Mouse (Mus musculus) stomach, postnatal 0 days (tissue): Measurements from ENCODE around the gene Hcls1. TPM values are rescaled to one million over a fixed set of nuclear protein-coding genes. Genes with fewer than 3 reads are reported as not detected.

Source experiments
- ATAC-seq: fragments of 200-750 bp; cut with Nextera tagmentation; 2 replicates; pipeline ENCODE4 v1.8.0; 2017; ENCODE audit not compliant: low FRiP score, low TSS enrichment
- DNase-seq: peaks from one replicate; pipeline ENCODE4 v3.0.0-alpha.2; 2016; ENCODE audit warnings: low spot score
- H3K27ac ChIP-seq: fragments of 300-500 bp; sonication (generic); replicated peaks from 2 replicates; pipeline ENCODE4 v1.5.1; 2014; ENCODE audit warnings: mild to moderate bottlenecking, control low read depth
- H3K27me3 ChIP-seq: fragments of 300-500 bp; sonication (generic); 2 replicates; pipeline ENCODE4 v1.6.1; 2014; ENCODE audit warnings: low read length; ENCODE audit not compliant: control insufficient read depth, insufficient read depth
- H3K36me3 ChIP-seq: fragments of 300-500 bp; sonication (generic); 2 replicates; pipeline ENCODE4 v1.6.1; 2014; ENCODE audit warnings: low read length, mixed read lengths; ENCODE audit not compliant: control insufficient read depth, insufficient read depth
- H3K4me1 ChIP-seq: fragments of 300-500 bp; sonication (generic); replicated peaks from 2 replicates; pipeline ENCODE4 v1.6.1; 2014; ENCODE audit warnings: antibody characterized with exemption; ENCODE audit not compliant: control insufficient read depth, insufficient read depth
- H3K4me2 ChIP-seq: fragments of 300-500 bp; sonication (generic); replicated peaks from 2 replicates; pipeline ENCODE4 v1.6.1; 2014; ENCODE audit warnings: low read depth, mild to moderate bottlenecking, control low read depth, moderate library complexity
- H3K4me3 ChIP-seq: fragments of 300-500 bp; sonication (generic); 2 replicates; pipeline ENCODE4 v1.5.1; 2014; ENCODE audit warnings: low read depth, low read length, control low read depth
- H3K9ac ChIP-seq: fragments of 300-500 bp; sonication (generic); 2 replicates; pipeline ENCODE4 v1.6.1; 2014; ENCODE audit warnings: mild to moderate bottlenecking, low read length, control low read depth, mixed read lengths
- H3K9me3 ChIP-seq: fragments of 300-500 bp; sonication (generic); 2 replicates; pipeline ENCODE4 v1.6.1; 2016; ENCODE audit warnings: low read length; ENCODE audit not compliant: control insufficient read depth
- CTCF ChIP-seq: IDR thresholded peaks from 2 replicates; pipeline ENCODE4 v1.5.1; 2016; ENCODE audit warnings: antibody characterized with exemption, low read depth, mild to moderate bottlenecking, moderate library complexity
- EP300 ChIP-seq: optimal IDR thresholded peaks from 2 replicates; pipeline ENCODE3; 2016; ENCODE audit warnings: antibody characterized with exemption
- WGBS: fragments of 180-500 bp; shearing (Covaris S2); extraction: QIAGEN DNeasy Blood & Tissue Kit; methylation state at CpG from one replicate; pipeline ENCODE4 v1.1.7; 2014; 5-methylcytosine and 5-hydroxymethylcytosine counted together
- polyA plus RNA-seq: library from polyadenylated mRNA; unstranded; fragments of >200 nt; fragmentation: Nextera tagmentation; extraction: Ambion mirVana; gene quantifications from 2 replicates; pipeline ENCODE4 v1.2.1, GENCODE M21; 2015

The Hcls1 gene
- polyA plus RNA-seq = 3.0 and 3.7 TPM in 2 replicates

GRCm38 (mm10) chr16:36934841-36935620 lies at the start of gene Hcls1:
Hcls1 (plus strand) TSS chr16:36934983.
- TF ChIP-seq CTCF = no peak
- no peak for TF ChIP-seq EP300
- Histone ChIP-seq H3K9me3 (no peaks in the 10 kb centered on the region), H3K4me2 (no peak within 1 kb of the TSS; the same call in 1 of the 2 replicates), H3K4me1 (no peaks in the 10 kb centered on the region), H3K4me3 (no peak within 1 kb of the TSS), H3K27me3 (no peaks in the 10 kb centered on the region), H3K36me3 (peaks cover 18% of the 10 kb centered on the region; the same call in 1 of the 2 replicates), H3K27ac (peak within 1 kb of the TSS; percentile 65; the same call in 1 of the 2 replicates), H3K9ac (no peak within 1 kb of the TSS)
- DNase-seq = no peak
- 65% methylated on average over 7 of the region's 7 CpGs for WGBS
- ATAC-seq = no peak; the same call in 1 of the 2 replicates

GRCm38 (mm10) chr16:36885912-36886311 lies 48.9 kb upstream of the Hcls1 start:
- 93% methylated on average over 11 of the region's 11 CpGs for WGBS
- H3K4me2 ChIP-seq = no peak overlapping the region
- TF ChIP-seq EP300 (no peak), CTCF (no peak)
- no peaks in the 10 kb centered on the region for H3K27me3 ChIP-seq
- ATAC-seq = no peak
- H3K27ac ChIP-seq = no peak overlapping the region
- no peaks in the 10 kb centered on the region for H3K9me3 ChIP-seq
- no peak overlapping the region for H3K4me3 ChIP-seq
- no peak overlapping the region for H3K9ac ChIP-seq
- H3K36me3 ChIP-seq = peaks cover 8% of the 10 kb centered on the region; the same call in 1 of the 2 replicates
- no peaks in the 10 kb centered on the region for H3K4me1 ChIP-seq
- no peak for DNase-seq

DNA sequence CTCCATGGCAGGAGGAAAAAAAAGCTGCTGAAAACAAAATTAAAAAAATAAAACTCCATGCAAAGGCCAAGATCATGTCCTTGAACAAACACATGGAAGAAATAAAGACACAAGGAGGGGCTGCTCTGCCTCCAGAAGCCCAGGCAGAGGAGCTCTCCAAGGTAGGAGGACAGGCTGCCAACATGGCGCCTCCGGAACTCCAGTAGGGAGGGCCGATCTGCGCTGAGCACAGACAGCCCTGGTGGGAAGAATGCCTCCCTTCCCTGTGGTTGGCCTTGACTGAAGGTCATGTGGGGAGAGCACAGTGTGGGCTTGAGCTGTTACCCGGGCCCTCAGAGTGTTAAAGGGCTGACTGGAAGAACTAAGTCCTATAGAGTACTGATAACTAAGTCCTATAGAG lies 47.2 kb upstream of the Hcls1 start:
- H3K27ac ChIP-seq = no peak overlapping the region
- no peak for ATAC-seq
- no peak overlapping the region for H3K4me2 ChIP-seq
- no peak overlapping the region for H3K4me3 ChIP-seq
- no peaks in the 10 kb centered on the region for H3K27me3 ChIP-seq
- H3K36me3 ChIP-seq = peaks cover 10% of the 10 kb centered on the region; the same call in 1 of the 2 replicates
- DNase-seq = no peak
- TF ChIP-seq EP300 (no peak), CTCF (no peak)
- H3K9ac ChIP-seq = no peak overlapping the region
- H3K4me1 ChIP-seq = no peaks in the 10 kb centered on the region
- H3K9me3 ChIP-seq = no peaks in the 10 kb centered on the region
- 82% methylated on average over 5 of the region's 5 CpGs for WGBS

DNA sequence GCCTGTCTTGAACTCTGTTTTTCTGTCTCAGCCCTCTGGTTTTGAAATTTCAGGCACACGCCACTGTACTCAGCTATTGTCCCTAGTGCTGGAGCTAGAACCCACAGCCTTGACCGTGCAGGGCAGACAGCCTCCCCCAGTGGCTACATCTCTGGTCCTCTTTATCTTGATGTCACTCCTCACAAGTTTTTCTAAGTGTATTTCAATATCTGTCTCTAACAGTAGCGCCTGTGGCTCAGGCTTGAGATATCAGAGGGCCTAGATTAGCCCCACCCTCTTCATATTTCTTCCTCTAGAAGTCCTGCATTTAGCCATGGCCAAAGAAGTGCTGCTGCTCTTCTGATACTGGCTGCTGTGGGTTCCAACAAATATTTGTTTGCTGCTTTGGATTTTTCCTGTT lies 44.2 kb upstream of the Hcls1 start:
- ATAC-seq (no peak), DNase-seq (no peak)
- Histone ChIP-seq H3K9me3 (no peaks in the 10 kb centered on the region), H3K4me2 (no peak overlapping the region), H3K27ac (no peak overlapping the region), H3K36me3 (peaks cover 17% of the 10 kb centered on the region; the same call in 1 of the 2 replicates), H3K27me3 (no peaks in the 10 kb centered on the region), H3K4me1 (no peaks in the 10 kb centered on the region), H3K4me3 (no peak overlapping the region), H3K9ac (no peak overlapping the region)
- 91% methylated on average over 3 of the region's 3 CpGs for WGBS
- TF ChIP-seq CTCF (no peak), EP300 (no peak)

- no peak overlapping the region for H3K9ac ChIP-seq
- no peaks in the 10 kb centered on the region for H3K4me1 ChIP-seq
- no peak overlapping the region for H3K27ac ChIP-seq
- no peak overlapping the region for H3K4me3 ChIP-seq
- no peak for ATAC-seq
- H3K36me3 ChIP-seq = peaks cover 13% of the 10 kb centered on the region; the same call in 1 of the 2 replicates
- no peaks in the 10 kb centered on the region for H3K9me3 ChIP-seq
- TF ChIP-seq EP300 (no peak), CTCF (no peak)
- no peak overlapping the region for H3K4me2 ChIP-seq
- H3K27me3 ChIP-seq = no peaks in the 10 kb centered on the region
- 89% methylated on average over 4 of the region's 4 CpGs for WGBS
- DNase-seq = no peak
Observed at GRCm38 (mm10) chr16:36891415-36891814, 43.4 kb upstream of the Hcls1 start.

GRCm38 (mm10) chr16:36893317-36893716 lies 41.5 kb upstream of the Hcls1 start:
- H3K4me2 ChIP-seq = no peak overlapping the region
- no peaks in the 10 kb centered on the region for H3K9me3 ChIP-seq
- no peak overlapping the region for H3K4me3 ChIP-seq
- 90% methylated on average over 10 of the region's 10 CpGs for WGBS
- H3K27me3 ChIP-seq = no peaks in the 10 kb centered on the region
- no peak for DNase-seq
- TF ChIP-seq EP300 (no peak), CTCF (no peak)
- H3K9ac ChIP-seq = no peak overlapping the region
- no peak for ATAC-seq
- no peak overlapping the region for H3K27ac ChIP-seq
- H3K36me3 ChIP-seq = peaks cover 18% of the 10 kb centered on the region
- H3K4me1 ChIP-seq = no peaks in the 10 kb centered on the region
